Comparison of ENCODE assay signal across 21 mouse cellular contexts in the genomic region with DNA sequence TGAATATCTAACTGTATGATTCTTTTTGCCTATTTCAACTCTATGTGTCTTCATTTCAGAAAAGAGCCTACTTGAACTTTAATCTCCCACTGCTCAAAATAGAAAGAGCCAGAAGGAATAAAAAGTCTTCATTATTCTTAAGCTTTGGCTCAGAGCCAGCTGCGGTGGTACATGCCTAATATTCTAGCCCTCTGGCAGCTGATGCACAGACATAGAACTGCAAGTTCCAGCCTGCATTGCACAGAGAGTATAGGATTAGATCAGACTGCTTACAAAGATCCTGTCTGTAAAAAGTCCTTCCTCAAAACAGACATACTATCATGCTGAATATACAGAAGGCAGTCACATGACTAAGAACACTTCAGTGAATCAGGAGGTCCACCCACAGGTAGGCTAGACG.
DNase-seq lines count a peak whose midpoint lies in the region; ATAC-seq lines count a peak whose summit lies in the region.
"Had no signal": no experiment of that assay in that cellular context is flagged by ENCODE, and none has a peak within 500 bp of the region (broad histone marks: within the 10 kb centered on the region; RNA-seq: fewer than 3 reads in every experiment).

No protein-coding gene starts in this region.

- H3K27ac ChIP-seq in midbrain, embryonic 15.5 days: no peak overlapping the region
- no peak overlapping the region for H3K27ac ChIP-seq in midbrain, embryonic 11.5 days (ENCODE audit: low read depth, low read length)
- H3K27ac ChIP-seq: embryonic facial prominence, embryonic 12.5 days; left cerebral cortex, adult 2 months; limb, embryonic 15.5 days; neural tube, embryonic 13.5 days had no signal

- H3K27me3 ChIP-seq in midbrain, embryonic 15.5 days (replicated peaks): no peaks in the 10 kb centered on the region
- no peaks in the 10 kb centered on the region for H3K27me3 ChIP-seq in midbrain, embryonic 11.5 days (ENCODE audit: control insufficient read depth, insufficient read depth, low read length)
- H3K27me3 ChIP-seq: CH12.LX; embryonic facial prominence, embryonic 12.5 days; limb, embryonic 15.5 days; neural tube, embryonic 13.5 days had no signal

- intact Hi-C loops in left cerebral cortex, postnatal 4 days (cut with DNase I): no loop called here
- intact Hi-C loops in left cerebral cortex, postnatal 25 days (cut with DNase I): no loop called here

- H3K4me1 ChIP-seq in midbrain, embryonic 15.5 days: no peaks in the 10 kb centered on the region
- H3K4me1 ChIP-seq in midbrain, embryonic 11.5 days (ENCODE audit: control insufficient read depth, insufficient read depth, low read length): no peaks in the 10 kb centered on the region
- H3K4me1 ChIP-seq: embryonic facial prominence, embryonic 12.5 days; limb, embryonic 15.5 days; neural tube, embryonic 13.5 days had no signal

- no peak overlapping the region for H3K4me3 ChIP-seq in midbrain, embryonic 15.5 days
- no peak overlapping the region for H3K4me3 ChIP-seq in midbrain, embryonic 11.5 days (ENCODE audit: low read depth, low read length)
- H3K4me3 ChIP-seq: embryonic facial prominence, embryonic 12.5 days; left cerebral cortex, adult 2 months; limb, embryonic 15.5 days; neural tube, embryonic 13.5 days had no signal

- DNase-seq in embryo, embryonic 11 days: peak; percentile 3
- DNase-seq in embryo, embryonic 9.5 days (ENCODE audit: extremely low spot score): no peak
- peak; percentile 3 for DNase-seq in left cerebral cortex, postnatal 4 days
- no peak for DNase-seq in left cerebral cortex, postnatal 25 days (ENCODE audit: low spot score in 2 of 2)
- no peak for DNase-seq in midbrain, embryonic 11.5 days (ENCODE audit: low spot score, missing footprints)
- DNase-seq in lung, postnatal 36 days: peak; percentile 1
- no peak for DNase-seq in ovary, postnatal 10 days (ENCODE audit: low spot score)
- DNase-seq: adrenal gland, postnatal 14 days; cerebellum, adult 9-10 months; gastrocnemius, postnatal 10 days; heart, postnatal 36 days; liver, postnatal 0 days; spleen, adult 18-20 months; thymus, adult 18-20 months had no signal

- H3K36me3 ChIP-seq in midbrain, embryonic 15.5 days (replicated peaks): no peaks in the 10 kb centered on the region
- no peaks in the 10 kb centered on the region for H3K36me3 ChIP-seq in midbrain, embryonic 11.5 days (ENCODE audit: control insufficient read depth, insufficient read depth, low read length)
- H3K36me3 ChIP-seq: embryonic facial prominence, embryonic 12.5 days; limb, embryonic 15.5 days; neural tube, embryonic 13.5 days had no signal

- 57% methylated on average over 2 of the region's 2 CpGs for WGBS in midbrain, embryonic 15.5 days
- 75% methylated on average over 2 of the region's 2 CpGs for WGBS in midbrain, embryonic 11.5 days

- no peak overlapping the region for H3K9ac ChIP-seq in midbrain, embryonic 15.5 days
- H3K9ac ChIP-seq in midbrain, embryonic 11.5 days (ENCODE audit: low read length): no peak overlapping the region
- H3K9ac ChIP-seq: embryonic facial prominence, embryonic 12.5 days; limb, embryonic 15.5 days; liver, postnatal 0 days; neural tube, embryonic 13.5 days had no signal

- no peak overlapping the region for H3K4me2 ChIP-seq in midbrain, embryonic 15.5 days
- H3K4me2 ChIP-seq in midbrain, embryonic 11.5 days: no peak overlapping the region
- H3K4me2 ChIP-seq: embryonic facial prominence, embryonic 12.5 days; limb, embryonic 15.5 days; neural tube, embryonic 13.5 days had no signal

- ATAC-seq in midbrain, embryonic 15.5 days (replicated peaks): peak; percentile 66; the same call in 1 of the 2 replicates
- no peak for ATAC-seq in midbrain, embryonic 11.5 days (ENCODE audit: low FRiP score)
- ATAC-seq: inflammation-experienced regulatory T-cells, adult 6 months; liver, postnatal 0 days had no signal

- H3K9me3 ChIP-seq in midbrain, embryonic 15.5 days: no peaks in the 10 kb centered on the region
- H3K9me3 ChIP-seq in midbrain, embryonic 11.5 days (ENCODE audit: control insufficient read depth, low read length): no peaks in the 10 kb centered on the region
- H3K9me3 ChIP-seq: embryonic facial prominence, embryonic 12.5 days; limb, embryonic 15.5 days; neural tube, embryonic 13.5 days had no signal

Comparison
In these comparisons a context has a peak if more than half of its experiments do, and no peak if none do; other contexts are left out.
1. DNase-seq: peak in embryo, embryonic 11 days (single experiment), left cerebral cortex, postnatal 4 days (single experiment) and lung, postnatal 36 days (single experiment); none in embryo, embryonic 9.5 days (single experiment), left cerebral cortex, postnatal 25 days (0 of 2), midbrain, embryonic 11.5 days (single experiment) and ovary, postnatal 10 days (single experiment).